Mouse (Mus musculus): ENCODE results near the gene Map2k5.

Map2k5 gene

GRCm38 (mm10) chr9:63151949-63152348, 225.8 kb downstream of the Map2k5 start:
- TF ChIP-seq GATA4 (IDR thresholded peaks at IDR 0.05; ENCODE audit: insufficient replicate concordance, low read length), result no peak

GRCm38 (mm10) chr9:63151072-63151870, 226.4 kb downstream of the Map2k5 start:
- no peak for TF ChIP-seq GATA4 (IDR thresholded peaks at IDR 0.05; ENCODE audit: insufficient replicate concordance, low read length)

- TF ChIP-seq GATA4 (IDR thresholded peaks at IDR 0.05; ENCODE audit: insufficient replicate concordance, low read length), result no peak
These were observed 227.5 kb downstream of the Map2k5 start for GRCm38 (mm10) chr9:63150086-63150800.

- TF ChIP-seq GATA4 (IDR thresholded peaks at IDR 0.05; ENCODE audit: insufficient replicate concordance, low read length), result no peak
These were observed 228.3 kb downstream of the Map2k5 start for GRCm38 (mm10) chr9:63149372-63149766.

- TF ChIP-seq GATA4 (IDR thresholded peaks at IDR 0.05; ENCODE audit: insufficient replicate concordance, low read length), result no peak
These were observed 229.0 kb downstream of the Map2k5 start, which contains the start of gene Skor1 for GRCm38 (mm10) chr9:63148410-63149371. Skor1 (minus strand) TSS chr9:63148961.

- TF ChIP-seq GATA4 (IDR thresholded peaks at IDR 0.05; ENCODE audit: insufficient replicate concordance, low read length), result no peak
These were observed 229.8 kb downstream of the Map2k5 start for GRCm38 (mm10) chr9:63147786-63148409.

GRCm38 (mm10) chr9:63147296-63147695, 230.4 kb downstream of the Map2k5 start:
- TF ChIP-seq GATA4 (IDR thresholded peaks at IDR 0.05; ENCODE audit: insufficient replicate concordance, low read length), result no peak

GRCm38 (mm10) chr9:63146856-63147274, 230.8 kb downstream of the Map2k5 start:
- no peak for TF ChIP-seq GATA4 (IDR thresholded peaks at IDR 0.05; ENCODE audit: insufficient replicate concordance, low read length)

GRCm38 (mm10) chr9:63146126-63146855, 231.4 kb downstream of the Map2k5 start:
- TF ChIP-seq GATA4 (IDR thresholded peaks at IDR 0.05; ENCODE audit: insufficient replicate concordance, low read length), result no peak

GRCm38 (mm10) chr9:63145249-63146125, 232.2 kb downstream of the Map2k5 start:
- TF ChIP-seq GATA4 (IDR thresholded peaks at IDR 0.05; ENCODE audit: insufficient replicate concordance, low read length), result no peak

- no peak for TF ChIP-seq GATA4 (IDR thresholded peaks at IDR 0.05; ENCODE audit: insufficient replicate concordance, low read length)
These were observed 233.0 kb downstream of the Map2k5 start for GRCm38 (mm10) chr9:63144502-63145248.

Data from liver, adult (tissue).